Mouse (Mus musculus): Measurements from ENCODE around the gene Anapc2. TPM values are rescaled to one million over a fixed set of nuclear protein-coding genes. Genes with fewer than 3 reads are reported as not detected.

The Anapc2 gene
- total and polyA plus RNA-seq, 3 experiments, result 9.8 to 67.0 TPM; not detected in 1

DNA sequence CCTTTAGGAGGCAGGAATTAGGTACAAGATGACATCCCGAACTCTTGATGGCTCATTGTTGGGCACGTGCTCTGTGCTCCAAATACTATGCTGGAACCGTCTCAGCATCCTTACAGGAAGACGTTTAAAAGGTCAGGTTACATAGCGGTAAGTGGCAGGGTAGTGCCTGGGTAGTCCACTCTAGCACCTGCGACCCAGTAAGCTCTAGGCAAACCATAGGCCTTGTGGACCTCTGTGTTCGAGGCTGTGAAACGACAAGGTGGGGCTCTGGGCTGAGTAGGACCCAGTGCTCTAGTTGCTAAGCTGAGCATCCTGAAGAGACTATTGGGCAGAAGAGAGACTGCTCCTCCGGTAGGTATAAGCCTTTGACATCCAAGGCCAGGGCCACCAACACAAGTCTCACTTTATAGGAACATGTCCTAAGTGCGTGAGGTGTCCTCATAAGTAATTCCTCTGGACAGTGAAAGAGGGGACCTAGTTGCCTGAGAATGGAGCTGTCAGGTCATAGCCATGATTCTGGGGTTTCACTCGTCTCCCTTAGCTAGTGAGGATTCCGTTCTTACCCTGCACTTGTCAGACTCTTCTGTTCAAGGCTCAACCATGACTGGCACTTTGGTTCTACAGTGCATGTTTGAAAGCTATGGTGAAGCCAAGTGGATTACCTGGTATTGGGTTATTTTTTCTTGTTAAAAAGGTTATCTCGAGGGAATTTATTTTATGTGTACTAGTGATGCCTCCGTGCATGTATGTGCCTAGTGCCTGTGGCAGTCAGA lies 33.5 kb downstream of the Anapc2 start:
- TF ChIP-seq ZKSCAN1 (IDR thresholded peaks at IDR 0.05; ENCODE audit: low read depth, low read length) (no peak), CHD2 (IDR thresholded peaks at IDR 0.05; ENCODE audit: low read length) (no peak), POLR2AphosphoS5 (IDR thresholded peaks at IDR 0.05; ENCODE audit: borderline replicate concordance, low read depth, low read length) (no peak)
- Histone ChIP-seq H3K9ac (ENCODE audit: control insufficient read depth, low read depth, low read length, poor library complexity, severe bottlenecking) (no peak overlapping the region), H3K79me2 (ENCODE audit: control insufficient read depth, insufficient read depth, low read length, poor library complexity) (no peaks in the 10 kb centered on the region), H3K27me3 (ENCODE audit: control insufficient read depth in 1 of 2, insufficient read depth in 2 of 2, low read length in 2 of 2) (peaks cover 0 to 2% of the 10 kb centered on the region in 2 experiments; a peak in 1 of 4 replicates), H3K4me1 (ENCODE audit: control insufficient read depth in 1 of 2, insufficient read depth in 2 of 2, low read length in 2 of 2) (peaks cover 0 to 8% of the 10 kb centered on the region in 2 experiments; a peak in 2 of 4 replicates), H3K36me3 (ENCODE audit: control insufficient read depth in 1 of 2, insufficient read depth in 2 of 2, low read length in 2 of 2) (peaks cover 0 to 3% of the 10 kb centered on the region in 2 experiments; a peak in 1 of 4 replicates), H3K9me3 (replicated peaks; ENCODE audit: insufficient read depth, low read length) (no peaks in the 10 kb centered on the region), H3K27ac (ENCODE audit: control insufficient read depth, low read depth, low read length) (no peak overlapping the region), H3K4me3 (ENCODE audit: control insufficient read depth in 1 of 2, insufficient read depth in 1 of 2, low read depth in 2 of 2, low read length in 2 of 2) (no peak overlapping the region)
- no peak for DNase-seq (ENCODE audit: low read depth, low spot score)

- no peak for DNase-seq (ENCODE audit: low read depth, low spot score)
- H3K9ac ChIP-seq (ENCODE audit: control insufficient read depth, low read depth, low read length, poor library complexity, severe bottlenecking), result no peak overlapping the region
- H3K27ac ChIP-seq (ENCODE audit: control insufficient read depth, low read depth, low read length), result no peak overlapping the region
- H3K79me2 ChIP-seq (ENCODE audit: control insufficient read depth, insufficient read depth, low read length, poor library complexity), result no peaks in the 10 kb centered on the region
- no peaks in the 10 kb centered on the region for H3K36me3 ChIP-seq (ENCODE audit: control insufficient read depth in 1 of 2, insufficient read depth in 2 of 2, low read length in 2 of 2)
- H3K27me3 ChIP-seq (ENCODE audit: control insufficient read depth in 1 of 2, insufficient read depth in 2 of 2, low read length in 2 of 2), result peaks cover 0 to 2% of the 10 kb centered on the region in 2 experiments; a peak in 1 of 4 replicates
- no peak for TF ChIP-seq MAZ (IDR thresholded peaks at IDR 0.05; ENCODE audit: low read depth, low read length)
- no peak for TF ChIP-seq TAL1 (IDR thresholded peaks at IDR 0.05; ENCODE audit: low read length)
- no peak for TF ChIP-seq TBP (IDR thresholded peaks at IDR 0.05; ENCODE audit: low read depth, low read length)
- no peak for TF ChIP-seq GABPA (IDR thresholded peaks at IDR 0.05; ENCODE audit: low read depth, low read length)
- no peak for TF ChIP-seq ZC3H11A (IDR thresholded peaks at IDR 0.05; ENCODE audit: low read depth, low read length)
- TF ChIP-seq POLR2A (IDR thresholded peaks at IDR 0.05; ENCODE audit: control insufficient read depth in 1 of 2, insufficient read depth in 1 of 2, low read depth in 1 of 2, low read length in 2 of 2, poor library complexity in 1 of 2), result no peak
- TF ChIP-seq UBTF (IDR thresholded peaks at IDR 0.05; ENCODE audit: borderline replicate concordance, insufficient read depth, low read depth, low read length), result no peak
- TF ChIP-seq HCFC1 (IDR thresholded peaks at IDR 0.05; ENCODE audit: low read depth, low read length), result no peak
- no peak for TF ChIP-seq RCOR1 (IDR thresholded peaks at IDR 0.05; ENCODE audit: low read depth, low read length)
- no peak for TF ChIP-seq E2F4 (IDR thresholded peaks at IDR 0.05; ENCODE audit: borderline replicate concordance, low read depth, low read length)
- TF ChIP-seq CHD1 (IDR thresholded peaks at IDR 0.05; ENCODE audit: low read depth, low read length), result no peak
- TF ChIP-seq POLR2AphosphoS5 (IDR thresholded peaks at IDR 0.05; ENCODE audit: borderline replicate concordance, low read depth, low read length), result no peak
- TF ChIP-seq POLR2AphosphoS2 (IDR thresholded peaks at IDR 0.05; ENCODE audit: low read length), result no peak
- no peak for TF ChIP-seq MYB (IDR thresholded peaks at IDR 0.05; ENCODE audit: low read depth, low read length)
- no peak for TF ChIP-seq CTCF (IDR thresholded peaks at IDR 0.05 in 2 of 3, conservative IDR thresholded peaks at IDR 0.05 in 1 of 3; ENCODE audit: control insufficient read depth in 1 of 3, insufficient read depth in 1 of 3, low read depth in 2 of 3, low read length in 3 of 3, poor library complexity in 1 of 3, severe bottlenecking in 1 of 3)
- no peaks in the 10 kb centered on the region for H3K9me3 ChIP-seq (replicated peaks; ENCODE audit: insufficient read depth, low read length)
- no peak overlapping the region for H3K4me3 ChIP-seq (ENCODE audit: control insufficient read depth in 1 of 2, insufficient read depth in 1 of 2, low read depth in 2 of 2, low read length in 2 of 2)
- H3K4me1 ChIP-seq (ENCODE audit: control insufficient read depth in 1 of 2, insufficient read depth in 2 of 2, low read length in 2 of 2), result no peaks in the 10 kb centered on the region
Observed at GRCm38 (mm10) chr2:25310180-25310579, 37.9 kb downstream of the Anapc2 start.
